10 mouse cellular contexts compared by ENCODE assay signal in the genomic region with DNA sequence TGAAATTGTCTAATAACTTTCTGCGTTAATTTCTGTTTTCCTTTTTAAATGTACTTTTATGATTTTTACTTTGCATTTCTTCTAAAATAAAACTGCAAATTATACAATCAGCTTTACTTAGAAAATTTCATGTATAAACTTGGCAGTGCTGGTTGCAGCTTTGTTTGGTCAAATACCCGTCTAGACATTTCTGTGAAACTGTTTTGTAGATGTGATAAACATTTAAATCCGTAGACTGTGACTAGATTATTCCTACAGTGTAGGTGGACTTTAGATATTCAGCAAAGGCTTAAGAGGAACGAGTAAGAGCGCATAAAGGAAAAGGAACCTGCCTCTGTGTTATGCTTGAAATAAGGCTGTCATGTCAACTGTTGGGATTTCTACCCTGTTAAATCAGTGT.
"Had no signal": no experiment of that assay in that cellular context is flagged by ENCODE, and none has a peak within 500 bp of the region (broad histone marks: within the 10 kb centered on the region; RNA-seq: fewer than 3 reads in every experiment).

No protein-coding gene starts in this region.

- DNase-seq: retina, postnatal 1 day; right cerebral cortex, postnatal 25 days; right cerebral cortex, postnatal 4 days; spleen, adult 18-20 months; thymus, adult 18-20 months; thymus, adult 2 months; thymus, postnatal 14 days; thymus, postnatal 25 days; thymus, postnatal 36 days; thymus, postnatal 4 days had no signal
